Mouse (Mus musculus): ENCODE measurements around the gene Mpp4. TPM values are rescaled to one million over a fixed set of nuclear protein-coding genes. Genes with fewer than 3 reads are reported as not detected.

Gene Mpp4
- polyA plus RNA-seq, 1 experiment from 2014 or later = 0.59 TPM

- H3K9me3 ChIP-seq = no peaks in the 10 kb centered on the region
- no peak overlapping the region for H3K9ac ChIP-seq (replicated peaks)
- no peak overlapping the region for H3K4me2 ChIP-seq (replicated peaks)
- H3K4me1 ChIP-seq (replicated peaks) = peaks cover 1% of the 10 kb centered on the region; the same call in 1 of the 2 replicates
- no peaks in the 10 kb centered on the region for H3K36me3 ChIP-seq
- 83% methylated on average over 5 of the region's 5 CpGs for WGBS
- no peak overlapping the region for H3K27ac ChIP-seq
- ATAC-seq = no peak
- H3K4me3 ChIP-seq (replicated peaks) = no peak overlapping the region
- no peaks in the 10 kb centered on the region for H3K27me3 ChIP-seq
Observed at GRCm38 (mm10) chr1:59125558-59125957, 37.6 kb downstream of the Mpp4 start.

DNA sequence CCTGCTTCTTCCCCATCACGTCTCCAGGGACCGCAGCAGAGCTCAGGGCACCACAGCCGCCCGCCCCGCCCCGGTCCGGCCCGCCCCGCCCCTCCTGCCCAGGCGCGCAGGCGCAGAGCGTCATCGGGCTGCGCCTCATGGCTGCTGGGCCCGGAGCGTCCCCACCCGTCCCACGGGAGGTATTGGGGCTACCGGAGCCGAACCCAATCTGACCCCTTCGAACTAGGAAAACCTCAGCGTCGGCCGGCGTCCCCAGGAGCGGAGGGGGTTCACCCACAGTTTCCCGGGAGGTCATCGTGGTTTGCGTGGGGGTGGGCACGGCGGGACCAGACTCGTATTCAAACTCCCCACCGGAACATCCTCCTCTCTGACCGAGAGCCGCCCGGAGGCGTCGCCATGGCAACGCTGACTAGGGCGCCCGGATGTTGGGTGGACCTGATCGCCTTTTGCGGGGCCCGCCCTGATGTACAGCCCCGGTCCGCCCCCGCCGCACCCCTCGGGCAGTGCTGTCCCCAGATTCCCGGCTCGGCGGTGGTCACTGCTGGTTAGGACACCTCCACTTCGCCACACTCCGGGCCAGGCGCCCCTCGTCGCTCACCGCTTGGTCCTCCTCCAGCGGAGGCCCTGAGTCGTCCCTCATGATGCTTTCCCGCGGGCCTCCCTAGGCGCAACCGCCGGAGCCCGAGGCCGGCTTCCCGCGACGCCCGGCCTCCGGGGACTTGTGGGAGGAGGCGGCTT is 43.3 kb downstream of the Mpp4 start, which contains the start of gene Tmem237:
Tmem237 (minus strand) TSS at position 689 of the 738 bp plus-strand sequence.
- H3K9me3 ChIP-seq = no peaks in the 10 kb centered on the region
- peak within 1 kb of the TSS; percentile 95 for H3K9ac ChIP-seq (replicated peaks)
- peaks cover 17% of the 10 kb centered on the region for H3K4me1 ChIP-seq (replicated peaks)
- peak within 1 kb of the TSS; percentile 74 for H3K4me3 ChIP-seq (replicated peaks)
- H3K36me3 ChIP-seq = peaks cover 16% of the 10 kb centered on the region
- ATAC-seq = peak; percentile 99
- WGBS = 0% methylated on average over 72 of the region's 74 CpGs
- H3K27me3 ChIP-seq = no peaks in the 10 kb centered on the region
- H3K4me2 ChIP-seq (replicated peaks) = peak within 1 kb of the TSS; percentile 85
- H3K27ac ChIP-seq = peak within 1 kb of the TSS; percentile 94

- Histone ChIP-seq H3K36me3 (peaks cover 78% of the 10 kb centered on the region), H3K27ac (no peak overlapping the region), H3K9ac (replicated peaks) (no peak overlapping the region), H3K27me3 (no peaks in the 10 kb centered on the region), H3K4me3 (replicated peaks) (no peak overlapping the region), H3K4me1 (replicated peaks) (no peaks in the 10 kb centered on the region), H3K4me2 (replicated peaks) (no peak overlapping the region), H3K9me3 (no peaks in the 10 kb centered on the region)
- no peak for ATAC-seq
- 91% methylated on average over 8 of the region's 8 CpGs for WGBS
Observed at GRCm38 (mm10) chr1:59110524-59110923, 52.7 kb downstream of the Mpp4 start.

- WGBS = 90% methylated on average over 6 of the region's 6 CpGs
- Histone ChIP-seq H3K27me3 (no peaks in the 10 kb centered on the region), H3K4me1 (replicated peaks) (no peaks in the 10 kb centered on the region), H3K27ac (no peak overlapping the region), H3K4me2 (replicated peaks) (no peak overlapping the region), H3K9me3 (no peaks in the 10 kb centered on the region), H3K4me3 (replicated peaks) (no peak overlapping the region), H3K36me3 (peaks cover 51% of the 10 kb centered on the region), H3K9ac (replicated peaks) (no peak overlapping the region)
- no peak for ATAC-seq
Observed at GRCm38 (mm10) chr1:59102071-59102470, 61.1 kb downstream of the Mpp4 start.

DNA sequence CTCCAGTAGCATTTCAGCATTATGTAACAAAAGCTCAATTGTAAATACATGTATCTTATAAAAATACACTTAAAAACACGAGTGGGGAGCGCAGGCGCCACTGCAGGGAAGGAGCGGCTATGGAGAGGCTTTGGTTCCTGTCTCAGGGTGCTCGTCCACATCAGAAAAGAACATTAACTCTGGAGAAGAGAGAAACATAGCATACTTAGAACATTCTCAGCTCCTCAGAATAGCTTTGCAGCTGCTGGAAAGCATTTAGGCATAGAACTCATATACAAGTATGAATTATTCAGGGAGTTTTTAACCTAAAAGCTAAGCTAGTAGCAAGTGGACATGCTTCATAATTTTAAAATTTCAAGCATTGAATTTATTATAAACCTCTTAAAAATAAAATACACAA is 62.2 kb downstream of the Mpp4 start:
- no peak overlapping the region for H3K4me2 ChIP-seq (replicated peaks)
- 93% methylated on average over 5 of the region's 5 CpGs for WGBS
- no peak overlapping the region for H3K9ac ChIP-seq (replicated peaks)

GRCm38 (mm10) chr1:59094705-59095104 is 68.5 kb downstream of the Mpp4 start, which contains the start of gene C2cd6:
Gene C2cd6 (minus strand): TSS chr1:59094900.
- H3K4me2 ChIP-seq (replicated peaks) = no peak within 1 kb of the TSS
- H3K9me3 ChIP-seq = no peaks in the 10 kb centered on the region
- ATAC-seq = no peak
- H3K36me3 ChIP-seq = peaks cover 10% of the 10 kb centered on the region; the same call in 1 of the 2 replicates
- H3K27ac ChIP-seq = no peak within 1 kb of the TSS
- H3K4me3 ChIP-seq (replicated peaks) = no peak within 1 kb of the TSS
- WGBS = 94% methylated on average over 19 of the region's 19 CpGs
- H3K4me1 ChIP-seq (replicated peaks) = no peaks in the 10 kb centered on the region
- no peaks in the 10 kb centered on the region for H3K27me3 ChIP-seq
- H3K9ac ChIP-seq (replicated peaks) = no peak within 1 kb of the TSS

More for the DNA sequence above, 62.2 kb downstream of the Mpp4 start:
- H3K9me3 ChIP-seq = no peaks in the 10 kb centered on the region
- no peak for ATAC-seq
- peaks cover 45% of the 10 kb centered on the region for H3K36me3 ChIP-seq
- H3K27me3 ChIP-seq = no peaks in the 10 kb centered on the region
- H3K27ac ChIP-seq = no peak overlapping the region
- H3K4me1 ChIP-seq (replicated peaks) = no peaks in the 10 kb centered on the region
- no peak overlapping the region for H3K4me3 ChIP-seq (replicated peaks)

Other genes starting within 250 kb of the Mpp4 start
- 16.2 and 17.9 TPM in 2 replicates for gene Trak2, start 190.0 kb downstream of the Mpp4 start, polyA plus RNA-seq (2015; fragmentation: Nextera tagmentation; extraction: Ambion mirVana)
- gene Stradb, start 189.9 kb downstream of the Mpp4 start, polyA plus RNA-seq (2015; fragmentation: Nextera tagmentation; extraction: Ambion mirVana) = 74.9 and 77.0 TPM in 2 replicates
- not detected in 2 replicates for gene C2cd6, start 68.5 kb downstream of the Mpp4 start, polyA plus RNA-seq (2015; fragmentation: Nextera tagmentation; extraction: Ambion mirVana)
- gene Tmem237, start 43.0 kb downstream of the Mpp4 start, polyA plus RNA-seq (2015; fragmentation: Nextera tagmentation; extraction: Ambion mirVana) = 46.6 and 47.9 TPM in 2 replicates
- 18.4 and 19.6 TPM in 2 replicates for gene Als2, start 73.8 kb upstream of the Mpp4 start, polyA plus RNA-seq (2015; fragmentation: Nextera tagmentation; extraction: Ambion mirVana)
- 0.57 and 1.1 TPM in 2 replicates for gene Cdk15, start 93.5 kb upstream of the Mpp4 start, polyA plus RNA-seq (2015; fragmentation: Nextera tagmentation; extraction: Ambion mirVana)

Measured in midbrain, embryonic 13.5 days (tissue).